Mouse (Mus musculus) spleen, adult 2 months (tissue): ENCODE results near the gene Olfr710. TPM values are rescaled to one million over a fixed set of nuclear protein-coding genes. Genes with fewer than 3 reads are reported as not detected.
"Not testable (repeated sequence)": the region's sequence is repeated elsewhere in the genome, so short reads cannot be mapped to it uniquely, and the experiment has no call there.

Source experiments
- DNase-seq, 2 experiments: peaks; one replicate each; pipeline versions ENCODE4 v3.0.0 to v3.0.0-alpha.2; 2012 to 2021; ENCODE audit warnings: low spot score in 2 of 2, low read depth in 1 of 2
- H3K27ac ChIP-seq: fragments of 200-500 bp; 2 replicates; pipeline ENCODE4 v1.5.1; 2012; ENCODE audit warnings: low read length, inconsistent platforms; ENCODE audit not compliant: insufficient read depth
- H3K27me3 ChIP-seq: fragments of 200-500 bp; 2 replicates; pipeline ENCODE4 v1.6.1; 2012; ENCODE audit warnings: mild to moderate bottlenecking, moderate library complexity, low read length, inconsistent platforms; ENCODE audit not compliant: control insufficient read depth, insufficient read depth
- H3K36me3 ChIP-seq: fragments of 200-500 bp; 2 replicates; pipeline ENCODE4 v1.6.1; 2012; ENCODE audit warnings: mild to moderate bottlenecking, low read length, inconsistent platforms; ENCODE audit not compliant: control insufficient read depth, insufficient read depth
- H3K4me1 ChIP-seq: fragments of 200-500 bp; 2 replicates; pipeline ENCODE4 v1.6.1; 2011; ENCODE audit warnings: inconsistent platforms; ENCODE audit not compliant: control insufficient read depth, insufficient read depth, insufficient read length
- H3K4me3 ChIP-seq: fragments of 200-500 bp; 2 replicates; pipeline ENCODE4 v1.5.1; 2011; ENCODE audit warnings: mild to moderate bottlenecking, inconsistent platforms; ENCODE audit not compliant: insufficient read depth, insufficient read length; ENCODE audit errors: extremely low read depth
- CTCF ChIP-seq: fragments of 200-500 bp; IDR thresholded peaks from 2 replicates; pipeline ENCODE4 v1.5.1; 2011; ENCODE audit warnings: mild to moderate bottlenecking, inconsistent platforms; ENCODE audit not compliant: insufficient read depth, insufficient read length, insufficient replicate concordance; ENCODE audit errors: extremely low read depth
- POLR2A ChIP-seq: fragments of 200-500 bp; IDR thresholded peaks from 2 replicates; pipeline ENCODE4 v1.6.1; 2011; ENCODE audit warnings: low read depth, low read length, inconsistent platforms
- WGBS: fragments of 180-500 bp; shearing (Covaris S2); methylation state at CpG from one replicate; pipeline ENCODE4 v1.1.7; 2018; 5-methylcytosine and 5-hydroxymethylcytosine counted together
- polyA plus RNA-seq: library from polyadenylated mRNA; depleted of rRNA; stranded (reverse); fragments of >200 nt; gene quantifications from 2 replicates; pipeline ENCODE4 v1.2.3, GENCODE M21; 2012; rRNA removed

Gene Olfr710
- polyA plus RNA-seq, 1 experiment, result not detected

DNA sequence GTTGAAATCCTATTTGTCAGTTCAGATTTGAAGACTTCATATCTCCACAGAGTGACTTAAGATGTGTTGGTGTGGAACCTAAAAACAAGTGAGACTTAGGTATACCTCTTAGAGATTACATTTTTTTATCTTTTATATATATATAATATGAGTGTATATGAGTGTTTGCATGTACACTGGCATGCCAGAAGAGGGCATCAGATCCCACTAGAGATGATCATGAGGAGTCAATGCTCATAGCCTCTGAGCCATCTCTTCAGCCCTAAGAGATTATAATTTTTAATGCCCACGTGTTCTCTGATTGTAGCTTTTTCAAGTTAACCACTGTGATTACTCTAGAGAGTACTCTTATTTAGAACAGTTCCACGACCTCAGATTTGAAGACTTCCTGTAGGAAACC lies 40.4 kb downstream of the Olfr710 start, which contains the start of gene Olfr1532-ps1:
Gene Olfr1532-ps1 (plus strand): TSS at position 326 of the 400 bp plus-strand sequence.
- Histone ChIP-seq H3K36me3 (no peaks in the 10 kb centered on the region), H3K27me3 (no peaks in the 10 kb centered on the region), H3K27ac (no peak within 1 kb of the TSS), H3K4me1 (no peaks in the 10 kb centered on the region; the same call in 1 of the 2 replicates), H3K4me3 (no peak within 1 kb of the TSS)
- TF ChIP-seq POLR2A, result no peak
- TF ChIP-seq CTCF, result no peak
- WGBS, result 34% methylated on average over 2 of the region's 2 CpGs
- DNase-seq, result no peak

- H3K27me3 ChIP-seq, H3K27ac ChIP-seq, H3K4me3 ChIP-seq, H3K36me3 ChIP-seq, H3K4me1 ChIP-seq, DNase-seq: not testable (repeated sequence)
- 87% methylated on average over 3 of the region's 3 CpGs for WGBS
Measured at GRCm38 (mm10) chr7:106901141-106901540, 47.0 kb downstream of the Olfr710 start, which contains the start of gene Olfr707. TSS of gene Olfr707 (minus strand) at chr7:106901241.

Other genes starting within 250 kb of the Olfr710 start
- not detected in 2 replicates for gene Olfr695, start 231.9 kb downstream of the Olfr710 start, polyA plus RNA-seq
- not detected in 2 replicates for gene Olfr697, start 205.9 kb downstream of the Olfr710 start, polyA plus RNA-seq
- not detected in 2 replicates for gene Olfr698, start 192.9 kb downstream of the Olfr710 start, polyA plus RNA-seq
- not detected in 2 replicates for gene Olfr699, start 155.1 kb downstream of the Olfr710 start, polyA plus RNA-seq
- not detected in 2 replicates for gene Olfr700, start 139.5 kb downstream of the Olfr710 start, polyA plus RNA-seq
- gene Olfr701, start 134.2 kb downstream of the Olfr710 start, polyA plus RNA-seq, result not detected in 2 replicates
- gene Olfr702, start 114.4 kb downstream of the Olfr710 start, polyA plus RNA-seq, result not detected in 2 replicates
- not detected in 2 replicates for gene Olfr703, start 105.0 kb downstream of the Olfr710 start, polyA plus RNA-seq
- not detected in 2 replicates for gene Olfr704, start 85.1 kb downstream of the Olfr710 start, polyA plus RNA-seq
- gene Olfr705, start 71.4 kb downstream of the Olfr710 start, polyA plus RNA-seq, result not detected in 2 replicates
- gene Olfr706, start 60.1 kb downstream of the Olfr710 start, polyA plus RNA-seq, result not detected in 2 replicates
- gene Olfr707, start 47.1 kb downstream of the Olfr710 start, polyA plus RNA-seq, result not detected in 2 replicates
- not detected in 2 replicates for gene Olfr1532-ps1, start 40.3 kb downstream of the Olfr710 start, polyA plus RNA-seq
- not detected in 2 replicates for gene Olfr709-ps1, start 16.1 kb downstream of the Olfr710 start, polyA plus RNA-seq
- gene Olfr6, start 15.6 kb upstream of the Olfr710 start, polyA plus RNA-seq, result not detected in 2 replicates
- not detected in 2 replicates for gene Olfr711, start 27.1 kb upstream of the Olfr710 start, polyA plus RNA-seq
- not detected in 2 replicates for gene Olfr2, start 57.8 kb upstream of the Olfr710 start, polyA plus RNA-seq
- gene Olfr713, start 82.9 kb upstream of the Olfr710 start, polyA plus RNA-seq, result not detected in 2 replicates
- gene Olfr714, start 122.7 kb upstream of the Olfr710 start, polyA plus RNA-seq, result not detected in 2 replicates
- not detected in 2 replicates for gene Olfr17, start 144.9 kb upstream of the Olfr710 start, polyA plus RNA-seq
- gene Olfr715b, start 162.1 kb upstream of the Olfr710 start, polyA plus RNA-seq, result not detected in 2 replicates
- gene Olfr715, start 182.8 kb upstream of the Olfr710 start, polyA plus RNA-seq, result not detected in 2 replicates
- gene Olfr716, start 190.0 kb upstream of the Olfr710 start, polyA plus RNA-seq, result not detected in 2 replicates
- not detected in 2 replicates for gene Nlrp14, start 218.7 kb upstream of the Olfr710 start, polyA plus RNA-seq